Mouse (Mus musculus) embryonic facial prominence, embryonic 13.5 days (tissue): ENCODE data around the gene Birc3. TPM values are rescaled to one million over a fixed set of nuclear protein-coding genes. Genes with fewer than 3 reads are reported as not detected.
"Not testable (repeated sequence)": the region's sequence is repeated elsewhere in the genome, so short reads cannot be mapped to it uniquely, and the experiment has no call there.

ENCODE experiments used
- ATAC-seq: fragments of 200-750 bp; cut with Nextera tagmentation; 2 replicates; pipeline ENCODE4 v1.8.0; 2017; ENCODE audit warnings: low read depth; ENCODE audit not compliant: insufficient number of reproducible peaks, insufficient read depth, low FRiP score, low TSS enrichment
- H3K27ac ChIP-seq: fragments of 300-500 bp; sonication (generic); 2 replicates; pipeline ENCODE4 v1.5.1; 2015; ENCODE audit warnings: moderate library complexity, mild to moderate bottlenecking, inconsistent platforms
- H3K27me3 ChIP-seq: fragments of 300-500 bp; sonication (generic); 2 replicates; pipeline ENCODE4 v1.6.1; 2015; ENCODE audit warnings: mild to moderate bottlenecking, inconsistent platforms
- H3K36me3 ChIP-seq: fragments of 300-500 bp; sonication (generic); 2 replicates; pipeline ENCODE4 v1.6.1; 2015; ENCODE audit warnings: mild to moderate bottlenecking, inconsistent platforms
- H3K4me1 ChIP-seq: fragments of 300-500 bp; sonication (generic); 2 replicates; pipeline ENCODE4 v1.6.1; 2015; ENCODE audit warnings: inconsistent platforms
- H3K4me2 ChIP-seq: fragments of 300-500 bp; sonication (generic); 2 replicates; pipeline ENCODE4 v1.6.1; 2015; ENCODE audit warnings: moderate library complexity, mild to moderate bottlenecking, inconsistent platforms
- H3K4me3 ChIP-seq: fragments of 300-500 bp; sonication (generic); 2 replicates; pipeline ENCODE4 v1.5.1; 2015; ENCODE audit warnings: mild to moderate bottlenecking, inconsistent platforms
- H3K9ac ChIP-seq: fragments of 300-500 bp; sonication (generic); 2 replicates; pipeline ENCODE4 v1.6.1; 2015; ENCODE audit warnings: mild to moderate bottlenecking, inconsistent platforms
- H3K9me3 ChIP-seq: fragments of 300-500 bp; sonication (generic); 2 replicates; pipeline ENCODE4 v1.6.1; 2016; ENCODE audit warnings: inconsistent platforms
- WGBS: fragments of 180-500 bp; shearing (Covaris S2); methylation state at CpG from one replicate; pipeline ENCODE4 v1.1.7; 2015; ENCODE audit warnings: mixed read lengths; 5-methylcytosine and 5-hydroxymethylcytosine counted together
- polyA plus RNA-seq: library from polyadenylated mRNA; unstranded; fragments of >200 nt; fragmentation: Nextera tagmentation; extraction: Ambion mirVana; gene quantifications from 2 replicates; pipeline ENCODE4 v1.2.1, GENCODE M21; 2015

Gene Birc3
- polyA plus RNA-seq, 1 experiment from 2014 or later, result 15.6 TPM

GRCm38 (mm10) chr9:7860976-7861375 lies 12.0 kb downstream of the Birc3 start:
- no peaks in the 10 kb centered on the region for H3K9me3 ChIP-seq
- 85% methylated on average over 5 of the region's 5 CpGs for WGBS
- no peak overlapping the region for H3K4me2 ChIP-seq
- H3K4me1 ChIP-seq, result no peaks in the 10 kb centered on the region
- H3K27me3 ChIP-seq, result no peaks in the 10 kb centered on the region
- no peak overlapping the region for H3K4me3 ChIP-seq
- peaks cover 13% of the 10 kb centered on the region for H3K36me3 ChIP-seq
- H3K27ac ChIP-seq, result no peak overlapping the region
- H3K9ac ChIP-seq, result no peak overlapping the region
- no peak for ATAC-seq

- no peaks in the 10 kb centered on the region for H3K9me3 ChIP-seq
- H3K4me2 ChIP-seq, result no peak overlapping the region
- H3K4me1 ChIP-seq, result no peaks in the 10 kb centered on the region
- no peaks in the 10 kb centered on the region for H3K27me3 ChIP-seq
- no peak overlapping the region for H3K9ac ChIP-seq
- H3K36me3 ChIP-seq, result peaks cover 16% of the 10 kb centered on the region
- 55% methylated on average over 3 of the region's 3 CpGs for WGBS
- no peak overlapping the region for H3K27ac ChIP-seq
- no peak overlapping the region for H3K4me3 ChIP-seq
- no peak for ATAC-seq
Measured at GRCm38 (mm10) chr9:7855912-7856311, 17.1 kb downstream of the Birc3 start.

- Histone ChIP-seq H3K9ac (no peak overlapping the region), H3K4me1 (no peaks in the 10 kb centered on the region), H3K27me3 (no peaks in the 10 kb centered on the region), H3K4me2 (no peak overlapping the region), H3K4me3 (no peak overlapping the region), H3K27ac (no peak overlapping the region), H3K9me3 (no peaks in the 10 kb centered on the region), H3K36me3 (peaks cover 10% of the 10 kb centered on the region)
- no peak for ATAC-seq
- WGBS, result 21% methylated on average over 1 of the region's 1 CpGs
Measured at GRCm38 (mm10) chr9:7855374-7855773, 17.6 kb downstream of the Birc3 start.

GRCm38 (mm10) chr9:7854196-7854595 lies 18.8 kb downstream of the Birc3 start:
- not testable (repeated sequence) for H3K27me3 ChIP-seq, H3K27ac ChIP-seq, H3K4me1 ChIP-seq, H3K4me3 ChIP-seq, H3K4me2 ChIP-seq, H3K9me3 ChIP-seq, H3K36me3 ChIP-seq, H3K9ac ChIP-seq
- ATAC-seq, result 0 out of 2 replicates have a peak, but pooled peaks have one; percentile 48
- WGBS, result 81% methylated on average over 14 of the region's 14 CpGs

GRCm38 (mm10) chr9:7852346-7853230 lies 20.4 kb downstream of the Birc3 start:
- Histone ChIP-seq H3K4me1 (no peaks in the 10 kb centered on the region), H3K4me2 (no peak overlapping the region), H3K9ac (no peak overlapping the region), H3K9me3 (no peaks in the 10 kb centered on the region), H3K27me3 (no peaks in the 10 kb centered on the region), H3K4me3 (no peak overlapping the region), H3K27ac (no peak overlapping the region), H3K36me3 (peaks cover 16% of the 10 kb centered on the region)
- WGBS, result 79% methylated on average over 4 of the region's 4 CpGs
- ATAC-seq, result no peak

- ATAC-seq, result no peak
- H3K27ac ChIP-seq, result no peak overlapping the region
- H3K9me3 ChIP-seq, result no peaks in the 10 kb centered on the region
- H3K4me3 ChIP-seq, result no peak overlapping the region
- no peak overlapping the region for H3K4me2 ChIP-seq
- H3K4me1 ChIP-seq, result no peaks in the 10 kb centered on the region
- no peak overlapping the region for H3K9ac ChIP-seq
- 83% methylated on average over 8 of the region's 8 CpGs for WGBS
- no peaks in the 10 kb centered on the region for H3K27me3 ChIP-seq
- H3K36me3 ChIP-seq, result peaks cover 18% of the 10 kb centered on the region
Measured at GRCm38 (mm10) chr9:7851841-7852240, 21.1 kb downstream of the Birc3 start.

- Histone ChIP-seq H3K4me2 (no peak overlapping the region), H3K27ac (no peak overlapping the region), H3K4me3 (no peak overlapping the region), H3K4me1 (no peaks in the 10 kb centered on the region), H3K9ac (no peak overlapping the region), H3K27me3 (no peaks in the 10 kb centered on the region), H3K36me3 (peaks cover 13% of the 10 kb centered on the region), H3K9me3 (no peaks in the 10 kb centered on the region)
- ATAC-seq, result no peak
- 91% methylated on average over 18 of the region's 18 CpGs for WGBS
Measured at GRCm38 (mm10) chr9:7848191-7848590, 24.8 kb downstream of the Birc3 start.

- Histone ChIP-seq H3K27me3 (no peaks in the 10 kb centered on the region), H3K4me3 (no peak overlapping the region), H3K9ac (no peak overlapping the region), H3K9me3 (no peaks in the 10 kb centered on the region), H3K36me3 (peaks cover 13% of the 10 kb centered on the region), H3K4me1 (no peaks in the 10 kb centered on the region), H3K4me2 (no peak overlapping the region), H3K27ac (no peak overlapping the region)
- 87% methylated on average over 1 of the region's 1 CpGs for WGBS
- no peak for ATAC-seq
Measured at GRCm38 (mm10) chr9:7846667-7847199, 26.3 kb downstream of the Birc3 start.

GRCm38 (mm10) chr9:7845216-7845895 lies 27.6 kb downstream of the Birc3 start:
- WGBS, result 72% methylated on average over 4 of the region's 4 CpGs

GRCm38 (mm10) chr9:7841221-7841620 lies 31.8 kb downstream of the Birc3 start:
- Histone ChIP-seq H3K9me3 (no peaks in the 10 kb centered on the region), H3K4me1 (no peaks in the 10 kb centered on the region), H3K4me2 (no peak overlapping the region), H3K9ac (no peak overlapping the region), H3K4me3 (no peak overlapping the region), H3K27ac (no peak overlapping the region; the same call in 1 of the 2 replicates), H3K36me3 (no peaks in the 10 kb centered on the region), H3K27me3 (no peaks in the 10 kb centered on the region)
- WGBS, result 63% methylated on average over 6 of the region's 6 CpGs
- ATAC-seq, result no peak

More at GRCm38 (mm10) chr9:7845216-7845895, 27.6 kb downstream of the Birc3 start:
- no peak overlapping the region for H3K27ac ChIP-seq
- H3K9me3 ChIP-seq, result no peaks in the 10 kb centered on the region
- no peaks in the 10 kb centered on the region for H3K4me1 ChIP-seq
- ATAC-seq, result no peak
- H3K4me3 ChIP-seq, result no peak overlapping the region
- no peak overlapping the region for H3K9ac ChIP-seq
- peaks cover 13% of the 10 kb centered on the region for H3K36me3 ChIP-seq
- no peaks in the 10 kb centered on the region for H3K27me3 ChIP-seq
- H3K4me2 ChIP-seq, result no peak overlapping the region

GRCm38 (mm10) chr9:7837806-7838440 lies 35.1 kb downstream of the Birc3 start:
- no peak for ATAC-seq
- WGBS, result 11% methylated on average over 14 of the region's 14 CpGs
- no peaks in the 10 kb centered on the region for H3K27me3 ChIP-seq

More at GRCm38 (mm10) chr9:7837806-7838440, 35.1 kb downstream of the Birc3 start:
- Histone ChIP-seq H3K36me3 (peaks cover 17% of the 10 kb centered on the region), H3K9me3 (no peaks in the 10 kb centered on the region), H3K4me2 (peak overlapping the region; percentile 65), H3K4me1 (peaks cover 10% of the 10 kb centered on the region), H3K9ac (peak overlapping the region; percentile 88), H3K27ac (peak overlapping the region; percentile 99), H3K4me3 (peak overlapping the region; percentile 73)
